Mouse (Mus musculus) thymus, adult 2 months (tissue): ENCODE measurements at regions not wholly inside any gene's neighbourhood (a gene's known extent, or its start where the extent isn't known, plus 50 kb on each side); places are given as distances from the start of the nearest gene placed in this dataset.
A peak's percentile ranks its signal among the peaks of the same experiment; 100 is the strongest.

Source experiments
- DNase-seq: peaks from one replicate; pipeline ENCODE4 v3.0.0; 2021
- H3K27ac ChIP-seq: fragments of 200-500 bp; 2 replicates; pipeline ENCODE4 v1.5.1; 2012; ENCODE audit warnings: low read length, control low read depth; ENCODE audit not compliant: control insufficient read depth, insufficient read depth
- H3K27me3 ChIP-seq: fragments of 200-500 bp; 2 replicates; pipeline ENCODE4 v1.6.1; 2012; ENCODE audit warnings: mild to moderate bottlenecking, low read length, moderate library complexity, mixed read lengths; ENCODE audit not compliant: control insufficient read depth, insufficient read depth
- H3K36me3 ChIP-seq: fragments of 200-500 bp; 2 replicates; pipeline ENCODE4 v1.6.1; 2012; ENCODE audit warnings: mild to moderate bottlenecking, low read length, moderate library complexity; ENCODE audit not compliant: control insufficient read depth, insufficient read depth
- H3K4me1 ChIP-seq: fragments of 200-500 bp; replicated peaks from 2 replicates; pipeline ENCODE4 v1.6.1; 2012; ENCODE audit warnings: low read length; ENCODE audit not compliant: control insufficient read depth, insufficient read depth
- H3K4me3 ChIP-seq: fragments of 200-500 bp; 2 replicates; pipeline ENCODE4 v1.5.1; 2012; ENCODE audit warnings: mild to moderate bottlenecking, low read length, control low read depth, moderate library complexity; ENCODE audit not compliant: control insufficient read depth, insufficient read depth
- CTCF ChIP-seq: fragments of 200-500 bp; IDR thresholded peaks from 2 replicates; pipeline ENCODE4 v1.5.1; 2012; ENCODE audit warnings: mild to moderate bottlenecking, control low read depth, low read length, moderate library complexity, borderline replicate concordance; ENCODE audit not compliant: control insufficient read depth, poor library complexity, insufficient read depth; ENCODE audit errors: extremely low read depth
- POLR2A ChIP-seq: fragments of 200-500 bp; IDR thresholded peaks from 2 replicates; pipeline ENCODE4 v1.6.1; 2012; ENCODE audit warnings: mild to moderate bottlenecking, low read length, control low read depth, moderate library complexity; ENCODE audit not compliant: control insufficient read depth, poor library complexity, insufficient read depth; ENCODE audit errors: extremely low read depth
- WGBS: fragments of 180-500 bp; shearing (Covaris S2); methylation state at CpG from one replicate; pipeline ENCODE4 v1.1.7; 2018; 5-methylcytosine and 5-hydroxymethylcytosine counted together

DNA sequence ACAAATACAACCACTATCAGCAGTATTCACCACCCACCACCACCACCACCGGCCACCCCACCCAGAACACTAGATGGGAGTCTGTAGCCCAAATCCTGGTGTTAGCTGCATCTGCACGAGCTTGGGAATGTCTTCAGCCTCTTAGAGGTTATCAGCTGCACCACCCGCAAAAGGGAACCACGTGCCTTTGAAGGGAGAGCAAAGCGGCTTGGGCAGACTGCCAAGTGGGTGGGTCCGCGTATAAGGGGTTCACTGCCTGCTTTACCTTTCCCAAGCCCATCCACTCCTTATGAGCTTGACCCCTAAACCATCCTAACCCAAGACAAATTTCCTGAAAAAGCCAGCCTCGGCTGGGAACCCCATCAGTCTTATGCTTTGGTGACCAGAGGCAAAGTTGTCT lies 497.2 kb downstream of the Tmem114 start:
- Histone ChIP-seq H3K27ac (peak overlapping the region; percentile 40; the same call in 1 of the 2 replicates), H3K27me3 (no peaks in the 10 kb centered on the region), H3K4me3 (no peak overlapping the region), H3K36me3 (no peaks in the 10 kb centered on the region), H3K4me1 (peaks cover 6% of the 10 kb centered on the region; the same call in 1 of the 2 replicates)
- WGBS, result 18% methylated on average over 8 of the region's 8 CpGs
- no peak for DNase-seq
- TF ChIP-seq POLR2A, result no peak
- TF ChIP-seq CTCF, result no peak

- H3K27ac ChIP-seq, result no peak overlapping the region
- no peaks in the 10 kb centered on the region for H3K27me3 ChIP-seq
- no peaks in the 10 kb centered on the region for H3K36me3 ChIP-seq
- WGBS, result 77% methylated on average over 2 of the region's 2 CpGs
- TF ChIP-seq CTCF (no peak), POLR2A (no peak)
- no peak for DNase-seq
- no peak overlapping the region for H3K4me3 ChIP-seq
- H3K4me1 ChIP-seq, result no peaks in the 10 kb centered on the region
Observed at GRCm38 (mm10) chr16:7895786-7896185, 529.1 kb downstream of the Tmem114 start.

DNA sequence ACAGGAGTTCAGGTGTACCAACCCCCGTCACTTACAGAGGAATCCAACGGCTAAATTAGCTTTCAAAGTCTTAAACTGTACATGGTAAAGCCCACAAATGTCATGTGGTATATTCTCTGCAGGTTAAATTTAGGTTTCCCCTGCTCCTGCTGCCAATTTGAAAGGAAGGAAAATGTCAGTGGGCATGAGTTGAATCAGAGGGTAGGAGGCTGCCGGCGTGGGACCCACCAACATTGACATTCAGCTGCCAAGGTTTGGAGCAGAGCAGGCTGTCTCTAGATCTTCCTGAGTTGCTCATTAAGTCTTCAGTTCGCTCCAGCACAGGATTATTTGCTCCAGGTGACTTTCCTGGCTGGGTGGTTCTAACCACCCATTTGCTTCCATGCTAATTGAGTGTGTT lies 532.1 kb downstream of the Tmem114 start:
- H3K36me3 ChIP-seq, result no peaks in the 10 kb centered on the region
- H3K27me3 ChIP-seq, result no peaks in the 10 kb centered on the region
- H3K4me3 ChIP-seq, result no peak overlapping the region
- 85% methylated on average over 5 of the region's 5 CpGs for WGBS
- no peaks in the 10 kb centered on the region for H3K4me1 ChIP-seq
- DNase-seq, result no peak
- TF ChIP-seq CTCF (no peak), POLR2A (no peak)
- no peak overlapping the region for H3K27ac ChIP-seq

DNA sequence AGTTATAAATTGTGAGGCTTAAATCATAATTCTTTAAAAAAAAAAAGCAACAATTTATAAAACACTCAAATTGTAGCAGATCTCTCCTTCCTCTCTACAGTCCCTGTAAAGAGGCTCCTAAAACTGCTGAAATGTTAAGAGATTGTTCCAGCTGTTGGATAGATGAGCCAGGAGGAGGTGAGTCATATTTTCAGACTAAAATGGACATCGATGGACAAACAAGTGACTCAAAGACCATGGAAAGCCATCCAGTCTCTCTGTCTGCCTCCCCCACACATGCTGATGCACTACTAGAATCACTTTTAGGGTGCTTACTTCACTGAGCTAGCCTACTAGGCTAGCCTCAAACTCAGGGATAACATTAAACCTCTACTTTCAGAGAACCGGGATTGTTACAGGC lies 561.5 kb downstream of the Tmem114 start:
- no peak overlapping the region for H3K27ac ChIP-seq
- H3K27me3 ChIP-seq, result no peaks in the 10 kb centered on the region
- H3K4me3 ChIP-seq, result no peak overlapping the region
- TF ChIP-seq CTCF (no peak), POLR2A (no peak)
- H3K36me3 ChIP-seq, result no peaks in the 10 kb centered on the region
- no peak for DNase-seq
- H3K4me1 ChIP-seq, result no peaks in the 10 kb centered on the region
- WGBS, result 100% methylated on average over 2 of the region's 2 CpGs

GRCm38 (mm10) chr16:7839139-7839538 lies 585.8 kb downstream of the Tmem114 start:
- Histone ChIP-seq H3K27ac (no peak overlapping the region), H3K27me3 (no peaks in the 10 kb centered on the region), H3K36me3 (no peaks in the 10 kb centered on the region), H3K4me3 (no peak overlapping the region), H3K4me1 (no peaks in the 10 kb centered on the region)
- TF ChIP-seq POLR2A, result no peak
- no peak for TF ChIP-seq CTCF
- no peak for DNase-seq
- WGBS, result 51% methylated on average over 5 of the region's 5 CpGs

- DNase-seq, result no peak
- Histone ChIP-seq H3K4me3 (no peak overlapping the region), H3K4me1 (no peaks in the 10 kb centered on the region), H3K27me3 (no peaks in the 10 kb centered on the region), H3K36me3 (no peaks in the 10 kb centered on the region), H3K27ac (no peak overlapping the region)
- WGBS, result 85% methylated on average over 6 of the region's 6 CpGs
- no peak for TF ChIP-seq POLR2A
- no peak for TF ChIP-seq CTCF
Observed at GRCm38 (mm10) chr16:7831142-7831541, 593.8 kb downstream of the Tmem114 start.

- Histone ChIP-seq H3K36me3 (no peaks in the 10 kb centered on the region), H3K4me1 (no peaks in the 10 kb centered on the region), H3K27me3 (no peaks in the 10 kb centered on the region), H3K4me3 (no peak overlapping the region), H3K27ac (no peak overlapping the region)
- no peak for TF ChIP-seq POLR2A
- no peak for TF ChIP-seq CTCF
- 69% methylated on average over 9 of the region's 9 CpGs for WGBS
- no peak for DNase-seq
Observed at GRCm38 (mm10) chr16:7829939-7830650, 594.8 kb downstream of the Tmem114 start.

DNA sequence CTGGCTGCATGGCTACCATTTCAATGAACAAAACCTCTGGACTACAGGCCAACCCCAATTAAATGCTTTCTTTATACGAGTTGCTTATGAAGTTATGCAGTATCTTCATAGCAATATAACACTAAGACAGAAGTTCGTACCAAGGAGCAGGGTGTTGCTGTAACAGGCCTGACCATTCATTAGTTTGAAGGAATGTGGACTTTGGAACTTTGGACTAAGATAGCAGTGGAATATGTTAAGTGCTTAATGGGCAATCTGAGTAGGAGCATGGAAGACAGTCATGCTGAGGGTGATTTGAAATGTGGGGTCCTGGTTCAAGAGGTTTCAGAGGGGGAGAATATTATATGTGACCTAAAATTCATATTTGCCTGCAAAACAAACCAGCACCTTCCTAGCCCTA lies 623.8 kb downstream of the Tmem114 start:
- Histone ChIP-seq H3K27me3 (no peaks in the 10 kb centered on the region), H3K27ac (no peak overlapping the region), H3K4me1 (peaks cover 5% of the 10 kb centered on the region; the same call in 1 of the 2 replicates), H3K4me3 (no peak overlapping the region), H3K36me3 (no peaks in the 10 kb centered on the region)
- 94% methylated on average over 2 of the region's 2 CpGs for WGBS
- no peak for TF ChIP-seq POLR2A
- TF ChIP-seq CTCF, result no peak
- DNase-seq, result no peak
